Mouse (Mus musculus) 416B (cell line): ENCODE measurements around the gene Dlx1.

Experiments used
- DNase-seq: peaks from one replicate; pipeline ENCODE4 v3.0.0; 2011; ENCODE audit warnings: low read depth

Gene Dlx1

GRCm38 (mm10) chr2:71546640-71547071 is 18.7 kb downstream of the Dlx1 start, which contains the start of gene Dlx2:
Gene Dlx2, minus strand, starts transcription at chr2:71546754.
- no peak for DNase-seq

- peak; percentile 73 for DNase-seq
Observed at GRCm38 (mm10) chr2:71547829-71548228, 19.9 kb downstream of the Dlx1 start.

GRCm38 (mm10) chr2:71550330-71550729 is 22.4 kb downstream of the Dlx1 start:
- no peak for DNase-seq

DNA sequence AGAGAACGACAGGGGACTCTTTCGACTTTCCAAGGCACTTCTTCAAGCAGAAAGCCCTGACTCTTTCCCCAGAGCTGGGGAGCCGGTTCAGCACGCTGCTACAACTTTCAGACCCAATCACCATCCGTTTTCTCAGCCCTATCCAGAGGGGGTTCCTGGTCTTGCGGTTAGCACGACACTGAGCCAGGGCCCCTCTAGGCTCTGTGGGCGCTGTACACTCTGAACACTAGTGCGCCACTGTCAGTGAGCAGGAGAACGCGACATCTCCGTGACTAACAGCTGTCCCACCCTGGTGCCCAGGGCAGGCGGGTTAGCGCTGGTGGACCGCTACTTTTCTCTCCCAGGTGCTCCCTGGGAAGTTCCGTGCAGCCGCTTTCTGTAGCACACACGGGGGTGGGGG is 23.8 kb downstream of the Dlx1 start:
- DNase-seq: no peak

GRCm38 (mm10) chr2:71556071-71556470 is 28.2 kb downstream of the Dlx1 start:
- DNase-seq: peak; percentile 24

GRCm38 (mm10) chr2:71566466-71566865 is 38.6 kb downstream of the Dlx1 start:
- no peak for DNase-seq

DNA sequence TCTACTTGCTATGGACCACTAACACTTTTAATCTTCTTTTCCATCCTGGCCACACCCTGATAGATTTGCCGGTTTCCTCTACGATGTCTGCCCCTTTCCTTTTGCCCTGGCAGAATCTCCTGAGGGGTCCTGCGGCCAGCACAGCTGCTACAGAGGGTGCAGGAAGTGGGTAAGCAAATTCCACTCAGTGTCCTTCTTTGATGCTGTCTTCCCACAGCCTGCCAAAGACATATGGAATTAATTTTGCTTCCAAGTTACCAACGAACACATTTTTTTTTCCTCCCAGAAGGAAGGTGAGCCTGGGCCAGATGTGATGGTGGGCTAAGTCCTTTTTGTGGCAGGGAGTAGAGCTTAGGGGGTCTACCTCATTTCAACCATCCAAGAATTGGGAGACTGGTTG is 45.8 kb downstream of the Dlx1 start:
- no peak for DNase-seq

GRCm38 (mm10) chr2:71577059-71577458 is 49.1 kb downstream of the Dlx1 start:
- DNase-seq: no peak

GRCm38 (mm10) chr2:71580632-71581466 is 52.9 kb downstream of the Dlx1 start:
- peak; percentile 62 for DNase-seq

DNA sequence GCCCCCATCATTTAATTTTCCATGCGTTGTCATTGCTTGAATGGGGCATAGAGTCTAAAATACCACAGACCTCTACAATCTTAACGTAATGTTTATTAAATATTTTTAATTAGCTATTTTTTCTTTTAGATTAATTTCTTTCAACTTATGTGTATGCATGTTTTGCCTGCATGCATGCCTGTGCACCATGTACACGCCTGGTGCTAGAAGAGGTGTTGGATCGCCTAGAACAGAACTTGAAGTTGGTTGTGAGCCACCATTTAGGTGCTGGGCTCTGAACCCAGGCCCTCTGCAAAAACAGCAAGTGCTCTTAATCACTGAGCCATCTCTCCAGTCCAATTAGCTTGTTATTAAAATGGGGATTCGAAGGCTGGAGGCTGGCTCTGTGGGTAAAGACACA is 53.6 kb downstream of the Dlx1 start:
- no peak for DNase-seq
